Mouse (Mus musculus) myocyte (in vitro differentiated cells): Measurements from ENCODE around the gene Dgke. TPM values are rescaled to one million over a fixed set of nuclear protein-coding genes. Genes with fewer than 3 reads are reported as not detected.
"Not testable (repeated sequence)": the region's sequence is repeated elsewhere in the genome, so short reads cannot be mapped to it uniquely, and the experiment has no call there.

Source experiments
- H3K27me3 ChIP-seq: one replicate; pipeline ENCODE4 v1.6.1; 2011; ENCODE audit not compliant: control insufficient read depth, insufficient read depth, insufficient read length
- H3K36me3 ChIP-seq: one replicate; pipeline ENCODE4 v1.6.1; 2011; ENCODE audit not compliant: control insufficient read depth, insufficient read depth
- H3K4me2 ChIP-seq: one replicate; pipeline ENCODE4 v1.6.1; 2011; ENCODE audit warnings: low read depth, control low read depth
- H3K4me3 ChIP-seq: one replicate; pipeline ENCODE4 v1.5.1; 2011; ENCODE audit warnings: mild to moderate bottlenecking, control low read depth, moderate library complexity
- H3K79me2 ChIP-seq: one replicate; pipeline ENCODE4 v1.6.1; 2011; ENCODE audit not compliant: control insufficient read depth, insufficient read depth
- H3ac ChIP-seq: one replicate; pipeline ENCODE4 v1.6.1; 2011; ENCODE audit not compliant: control insufficient read depth, insufficient read length
- CEBPB ChIP-seq: IDR thresholded peaks from 2 replicates; pipeline ENCODE4 v1.6.1; 2011; ENCODE audit warnings: mild to moderate bottlenecking, moderate library complexity; ENCODE audit not compliant: poor library complexity, insufficient read depth, severe bottlenecking
- E2F4 ChIP-seq: IDR thresholded peaks from one replicate; pipeline ENCODE4 v1.6.1; 2011; ENCODE audit warnings: mild to moderate bottlenecking, control low read depth, moderate library complexity; ENCODE audit not compliant: insufficient read depth
- MAX ChIP-seq: IDR thresholded peaks from one replicate; pipeline ENCODE4 v1.6.1; 2011; ENCODE audit warnings: low read depth, mild to moderate bottlenecking, control low read depth
- MYOD1 ChIP-seq, 3 experiments: IDR thresholded peaks; one replicate each; pipeline ENCODE4 v1.6.1; 2011; ENCODE audit warnings: control low read depth in 2 of 3, low read depth in 2 of 3, mild to moderate bottlenecking in 2 of 3, moderate library complexity in 1 of 3; ENCODE audit not compliant: insufficient read length in 2 of 3, control insufficient read depth in 1 of 3
- MYOG ChIP-seq, 3 experiments: IDR thresholded peaks; one replicate each; pipeline ENCODE4 v1.6.1; 2011; ENCODE audit warnings: control low read depth in 2 of 3, low read depth in 2 of 3, mild to moderate bottlenecking in 2 of 3; ENCODE audit not compliant: insufficient read length in 2 of 3, control insufficient read depth in 1 of 3, insufficient read depth in 1 of 3
- POLR2A ChIP-seq: IDR thresholded peaks from one replicate; pipeline ENCODE4 v1.6.1; 2011; ENCODE audit warnings: low read depth, mild to moderate bottlenecking, control low read depth, moderate library complexity; ENCODE audit not compliant: insufficient read length
- POLR2AphosphoS2 ChIP-seq: IDR thresholded peaks from one replicate; pipeline ENCODE4 v1.6.1; 2011; ENCODE audit warnings: low read depth, control low read depth; ENCODE audit not compliant: insufficient read length
- REST ChIP-seq: IDR thresholded peaks from one replicate; pipeline ENCODE4 v1.6.1; 2011; ENCODE audit warnings: mild to moderate bottlenecking, control low read depth, moderate library complexity; ENCODE audit not compliant: insufficient read depth, insufficient read length
- SRF ChIP-seq: IDR thresholded peaks from one replicate; pipeline ENCODE4 v1.6.1; 2011; ENCODE audit warnings: low read depth; ENCODE audit not compliant: control insufficient read depth, insufficient read length
- TCF12 ChIP-seq: IDR thresholded peaks from one replicate; pipeline ENCODE4 v1.6.1; 2011; ENCODE audit warnings: mild to moderate bottlenecking, control low read depth; ENCODE audit not compliant: poor library complexity, insufficient read depth, severe bottlenecking
- TCF3 ChIP-seq: IDR thresholded peaks from one replicate; pipeline ENCODE4 v1.6.1; 2011; ENCODE audit warnings: low read depth, control low read depth; ENCODE audit not compliant: insufficient read length
- USF1 ChIP-seq: IDR thresholded peaks from one replicate; pipeline ENCODE4 v1.6.1; 2011; ENCODE audit warnings: low read depth, mild to moderate bottlenecking, control low read depth, moderate library complexity
- polyA plus RNA-seq: library from polyadenylated mRNA; unstranded; fragments of >200 nt; fragmentation: generic; extraction: Trizol; gene quantifications from one replicate; pipeline ENCODE4 v1.2.1, GENCODE M21; 2012; ENCODE audit warnings: missing spikeins

Gene Dgke
- polyA plus RNA-seq, 1 experiment, result 1.5 TPM

- TF ChIP-seq MAX (no peak), TCF12 (no peak)
- no peak overlapping the region for H3K4me3 ChIP-seq
- peak overlapping the region; percentile 46 for H3K4me2 ChIP-seq
These were observed 65.1 kb downstream of the Dgke start for GRCm38 (mm10) chr11:89001569-89001968.

GRCm38 (mm10) chr11:89000527-89000819 lies 66.2 kb downstream of the Dgke start:
- no peaks in the 10 kb centered on the region for H3K36me3 ChIP-seq
- TF ChIP-seq SRF (no peak), POLR2A (no peak), MAX (no peak), E2F4 (no peak), USF1 (no peak), TCF3 (no peak), MYOD1 (IDR thresholded peaks at IDR 0.05; ENCODE audit: control insufficient read depth in 1 of 3, insufficient read length in 2 of 3, low read depth in 2 of 3) (no peak), CEBPB (no peak), TCF12 (no peak), REST (no peak), POLR2AphosphoS2 (no peak), MYOG (IDR thresholded peaks at IDR 0.05; ENCODE audit: control insufficient read depth in 1 of 3, insufficient read depth in 1 of 3, insufficient read length in 2 of 3, low read depth in 2 of 3) (no peak)
- peaks cover 5% of the 10 kb centered on the region for H3K79me2 ChIP-seq
- H3K4me3 ChIP-seq, result peak overlapping the region; percentile 40
- peak overlapping the region; percentile 58 for H3K4me2 ChIP-seq
- no peaks in the 10 kb centered on the region for H3K27me3 ChIP-seq
- H3ac ChIP-seq, result no peak overlapping the region

More at GRCm38 (mm10) chr11:89001569-89001968, 65.1 kb downstream of the Dgke start:
- Histone ChIP-seq H3K27me3 (no peaks in the 10 kb centered on the region), H3K36me3 (no peaks in the 10 kb centered on the region), H3ac (no peak overlapping the region), H3K79me2 (peaks cover 5% of the 10 kb centered on the region)

- H3K79me2 ChIP-seq, result peaks cover 5% of the 10 kb centered on the region
- peak overlapping the region; percentile 40 for H3K4me3 ChIP-seq
- TF ChIP-seq SRF (no peak), TCF12 (no peak), TCF3 (no peak), MYOG (IDR thresholded peaks at IDR 0.05; ENCODE audit: control insufficient read depth in 1 of 3, insufficient read depth in 1 of 3, insufficient read length in 2 of 3, low read depth in 2 of 3) (no peak), POLR2A (no peak)
- no peaks in the 10 kb centered on the region for H3K27me3 ChIP-seq
- H3ac ChIP-seq, result peak overlapping the region; percentile 37
- no peaks in the 10 kb centered on the region for H3K36me3 ChIP-seq
- H3K4me2 ChIP-seq, result peak overlapping the region; percentile 58
These were observed 66.7 kb downstream of the Dgke start for GRCm38 (mm10) chr11:88999723-89000526.

GRCm38 (mm10) chr11:88998974-88999722 lies 67.5 kb downstream of the Dgke start, which contains the start of gene Trim25:
Trim25 (plus strand) TSS chr11:88999376.
- H3K36me3 ChIP-seq, result no peaks in the 10 kb centered on the region
- H3K27me3 ChIP-seq, result no peaks in the 10 kb centered on the region
- TF ChIP-seq TCF3 (no peak), MAX (no peak), SRF (no peak), USF1 (peak; percentile 86), REST (no peak), POLR2A (peak; percentile 90), CEBPB (no peak), MYOD1 (IDR thresholded peaks at IDR 0.05; ENCODE audit: control insufficient read depth in 1 of 3, insufficient read length in 2 of 3, low read depth in 2 of 3) (peak in 2 of 3 experiments; percentile 71 to 73), POLR2AphosphoS2 (peak; percentile 85), MYOG (IDR thresholded peaks at IDR 0.05; ENCODE audit: control insufficient read depth in 1 of 3, insufficient read depth in 1 of 3, insufficient read length in 2 of 3, low read depth in 2 of 3) (peak in 1 of 3 experiments; percentile 45)
- peak within 1 kb of the TSS; percentile 37 for H3ac ChIP-seq
- H3K4me3 ChIP-seq, result peak within 1 kb of the TSS; percentile 40
- H3K79me2 ChIP-seq, result peaks cover 5% of the 10 kb centered on the region
- peak within 1 kb of the TSS; percentile 58 for H3K4me2 ChIP-seq

DNA sequence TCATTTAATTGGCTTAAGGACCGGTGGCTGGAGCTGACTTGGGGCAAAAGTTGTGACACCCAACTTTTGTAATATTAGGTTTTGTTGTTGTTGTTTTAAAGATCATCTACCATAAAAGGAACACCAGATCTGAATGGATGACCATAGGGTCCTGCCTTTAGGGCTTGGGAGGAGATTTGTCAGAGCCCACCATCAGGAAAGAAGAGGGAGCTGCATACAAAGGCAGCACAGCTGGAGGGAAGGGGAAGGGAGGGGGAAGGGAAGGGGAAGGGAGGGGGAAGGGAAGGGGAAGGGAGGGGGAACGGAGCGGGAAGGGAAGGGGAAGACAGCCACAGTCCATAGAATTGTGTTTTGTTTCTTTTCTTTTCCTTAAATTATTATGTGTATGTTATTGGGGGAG lies 68.2 kb downstream of the Dgke start:
- H3K4me2 ChIP-seq, result no peak overlapping the region
- no peak overlapping the region for H3ac ChIP-seq
- peak overlapping the region; percentile 40 for H3K4me3 ChIP-seq
- H3K27me3 ChIP-seq, result no peaks in the 10 kb centered on the region
- no peak for TF ChIP-seq REST
- TF ChIP-seq TCF12, result no peak
- TF ChIP-seq MAX, result no peak
- TF ChIP-seq POLR2A, result no peak
- TF ChIP-seq MYOG (IDR thresholded peaks at IDR 0.05; ENCODE audit: control insufficient read depth in 1 of 3, insufficient read depth in 1 of 3, insufficient read length in 2 of 3, low read depth in 2 of 3), result no peak
- TF ChIP-seq CEBPB, result no peak
- TF ChIP-seq SRF, result no peak
- TF ChIP-seq MYOD1 (IDR thresholded peaks at IDR 0.05; ENCODE audit: control insufficient read depth in 1 of 3, insufficient read length in 2 of 3, low read depth in 2 of 3), result no peak
- TF ChIP-seq POLR2AphosphoS2, result no peak
- TF ChIP-seq TCF3, result no peak
- no peak for TF ChIP-seq USF1
- no peak for TF ChIP-seq E2F4
- H3K79me2 ChIP-seq, result peaks cover 5% of the 10 kb centered on the region
- no peaks in the 10 kb centered on the region for H3K36me3 ChIP-seq

GRCm38 (mm10) chr11:88997343-88997742 lies 69.3 kb downstream of the Dgke start:
- H3K27me3 ChIP-seq, H3K36me3 ChIP-seq, H3K4me3 ChIP-seq, H3K4me2 ChIP-seq, H3ac ChIP-seq, H3K79me2 ChIP-seq: not testable (repeated sequence)
